Mouse (Mus musculus) adrenal gland, adult 18-20 months (tissue): ENCODE measurements around the gene Vmn1r158. TPM values are rescaled to one million over a fixed set of nuclear protein-coding genes. Genes with fewer than 3 reads are reported as not detected.
"Not testable (repeated sequence)": the region's sequence is repeated elsewhere in the genome, so short reads cannot be mapped to it uniquely, and the experiment has no call there.

Experiments
- DNase-seq, 2 experiments: peaks; one replicate each; pipeline ENCODE4 v3.0.0; 2021 to 2022; ENCODE audit warnings: low spot score in 2 of 2
- long read RNA-seq, 2 experiments: library from polyadenylated mRNA; stranded (forward); transcript quantifications; one replicate each; pipeline ENCODE4 v2.0.0; 2021
- total RNA-seq, 2 experiments: library from RNA; stranded (reverse); gene quantifications; 1 replicate in 1 of 2; 2 replicates in 1 of 2; pipeline ENCODE4 v1.2.3; 2021

Vmn1r158 gene
- total RNA-seq, result not detected
- long read RNA-seq, experiment 1, result 0 reads
- long read RNA-seq, experiment 2, result 0 reads

DNA sequence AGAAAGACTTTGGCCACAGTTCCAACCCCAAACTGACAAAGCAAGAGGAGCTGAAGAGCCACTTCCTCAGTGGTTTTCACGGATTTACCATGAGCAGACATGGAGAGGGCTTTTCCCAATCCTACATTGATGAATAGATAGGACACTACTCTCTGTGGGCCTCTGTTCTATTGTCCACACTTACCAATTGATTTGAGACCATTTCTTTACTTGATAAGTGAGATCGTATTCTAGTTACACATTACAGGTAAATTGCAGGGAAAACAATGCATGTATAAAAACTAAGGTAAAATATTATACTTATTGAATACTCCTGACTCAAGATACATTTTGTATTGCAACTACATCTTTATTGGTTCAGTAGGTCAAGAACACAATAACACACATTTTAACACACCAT is at the start of gene Vmn1r158:
Vmn1r158 (minus strand) TSS at position 101 of the 400 bp plus-strand sequence.
- not testable (repeated sequence) for DNase-seq

DNA sequence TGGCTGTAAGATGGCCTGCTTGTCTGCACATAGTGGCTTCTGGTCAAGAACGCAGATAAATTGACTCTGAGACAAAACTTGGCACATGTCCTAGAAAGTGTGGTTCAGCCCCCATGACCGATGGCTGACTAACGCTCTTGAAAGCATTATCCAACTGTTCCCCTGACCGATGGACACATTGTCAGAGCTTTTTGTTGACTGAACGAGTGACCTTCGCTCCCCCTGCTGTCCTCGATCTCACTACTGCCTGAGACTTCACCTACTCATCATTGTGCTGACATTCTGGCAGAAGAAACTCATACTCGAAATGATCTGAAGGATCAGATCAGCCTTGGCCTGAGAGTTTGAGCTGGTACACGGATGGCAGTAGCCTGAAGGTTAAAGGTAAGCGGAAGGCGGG is 14.6 kb downstream of the Vmn1r158 start:
- DNase-seq, result not testable (repeated sequence)

DNA sequence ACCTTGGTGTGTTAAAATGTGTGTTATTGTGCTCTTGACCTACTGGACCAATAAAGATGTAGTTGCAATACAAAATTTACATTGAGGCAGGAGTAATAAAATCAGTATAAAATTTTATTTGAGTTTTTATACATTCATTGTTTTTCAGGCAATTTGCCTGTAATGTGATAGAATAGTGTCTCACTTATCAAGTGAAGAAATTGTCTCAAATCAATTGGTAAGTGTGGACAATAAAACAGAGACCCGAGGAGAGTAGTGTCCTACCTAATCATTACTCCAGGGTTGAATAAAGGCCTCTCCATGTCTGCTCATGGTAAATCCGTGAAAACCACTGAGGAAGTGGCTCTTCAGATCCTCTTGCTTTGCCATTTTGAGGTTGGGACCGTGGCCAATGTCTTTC is 29.2 kb downstream of the Vmn1r158 start, which contains the start of gene Vmn1r157:
Vmn1r157 (plus strand) TSS at position 301 of the 400 bp plus-strand sequence.
- not testable (repeated sequence) for DNase-seq

Other genes starting within 250 kb of the Vmn1r158 start
- gene Gm4201, start 225.4 kb downstream of the Vmn1r158 start, total RNA-seq, result not detected
- gene Gm4565, start 202.7 kb downstream of the Vmn1r158 start, total RNA-seq, result not detected
- not detected for gene Vmn1r155, start 132.8 kb downstream of the Vmn1r158 start, total RNA-seq
- gene Gm8693, start 98.5 kb downstream of the Vmn1r158 start, total RNA-seq, result not detected
- gene Gm4567, start 71.1 kb downstream of the Vmn1r158 start, total RNA-seq, result not detected
- gene Vmn1r157, start 29.1 kb downstream of the Vmn1r158 start, total RNA-seq, result not detected
- gene Vmn1r159, start 52.8 kb upstream of the Vmn1r158 start, total RNA-seq, result not detected
- gene Vmn1r160, start 80.4 kb upstream of the Vmn1r158 start, total RNA-seq, result not detected
- not detected for gene Gm4214, start 193.9 kb upstream of the Vmn1r158 start, total RNA-seq
- not detected for gene Gm4216, start 229.1 kb upstream of the Vmn1r158 start, total RNA-seq